Mouse (Mus musculus): ENCODE measurements at regions not wholly inside any gene's neighbourhood (a gene's known extent, or its start where the extent isn't known, plus 50 kb on each side); places are given as distances from the start of the nearest gene placed in this dataset.

DNA sequence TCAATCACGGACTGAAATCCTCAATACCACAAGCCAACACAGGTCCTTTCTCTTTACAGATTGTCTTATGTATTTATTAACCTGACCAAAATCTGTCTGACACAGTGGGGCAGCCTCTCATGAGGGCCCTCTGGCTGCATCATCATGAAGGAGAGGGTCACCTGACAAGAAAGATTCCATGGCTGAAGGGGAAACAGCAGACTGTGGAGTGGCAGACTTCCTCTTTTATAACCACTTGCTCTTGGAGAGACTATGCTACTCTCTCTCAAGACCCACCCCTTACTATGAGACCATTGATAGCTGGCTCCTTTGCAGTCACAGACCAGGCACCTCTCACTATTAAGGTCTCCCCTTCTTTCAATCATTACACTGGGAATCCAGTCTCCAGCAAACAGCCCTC lies 133.1 kb downstream of the Rap2a start:
- H3K4me2 ChIP-seq, result no peak overlapping the region
- no peaks in the 10 kb centered on the region for H3K9me3 ChIP-seq (replicated peaks)
- no peak overlapping the region for H3K27ac ChIP-seq
- no peak overlapping the region for H3K4me3 ChIP-seq (replicated peaks)
- no peaks in the 10 kb centered on the region for H3K27me3 ChIP-seq
- H3K4me1 ChIP-seq, result no peaks in the 10 kb centered on the region
- H3K36me3 ChIP-seq, result no peaks in the 10 kb centered on the region
- ATAC-seq (replicated peaks; ENCODE audit: low FRiP score), result no peak
- WGBS, result 100% methylated on average over 1 of the region's 1 CpGs
- H3K9ac ChIP-seq, result no peak overlapping the region

DNA sequence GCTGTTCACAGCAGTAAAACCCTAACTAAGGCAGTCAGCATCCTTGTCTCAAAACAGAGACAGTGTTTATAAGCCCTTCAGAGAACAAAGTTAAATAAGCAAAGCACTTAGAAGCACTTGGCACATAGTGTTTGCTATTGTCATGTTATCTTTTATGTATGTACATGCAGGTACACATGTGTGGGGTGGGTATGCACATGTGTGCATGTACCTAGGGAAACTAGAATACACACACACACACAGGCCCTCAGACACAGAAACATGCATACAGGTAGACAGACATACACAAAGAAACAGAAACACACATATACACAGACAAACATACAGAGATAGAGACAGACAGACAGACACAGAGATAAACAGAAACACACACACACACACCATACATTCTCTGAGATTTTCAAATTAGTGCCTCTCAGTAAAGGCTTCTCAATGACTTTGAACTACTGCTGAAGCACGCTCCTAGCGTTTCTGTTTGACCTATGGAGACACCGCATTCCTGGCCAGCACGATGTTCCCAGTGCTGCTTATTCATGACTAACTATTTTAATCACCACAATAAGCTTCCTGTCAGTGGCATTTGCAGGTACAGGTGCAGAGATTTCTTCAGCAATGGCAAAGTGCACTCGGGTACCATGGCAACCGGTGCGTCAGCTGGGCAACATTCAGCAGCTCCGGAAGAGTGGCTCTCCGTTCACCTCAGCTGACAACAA lies 148.1 kb downstream of the Rap2a start:
- peak; percentile 43; the same call in 1 of the 2 replicates for ATAC-seq (replicated peaks; ENCODE audit: low FRiP score)
- H3K9me3 ChIP-seq (replicated peaks), result 0 out of 2 replicates have a peak, but pooled peaks cover 2% of the 10 kb centered on the region
- no peak overlapping the region for H3K4me3 ChIP-seq (replicated peaks)
- H3K9ac ChIP-seq, result no peak overlapping the region
- no peaks in the 10 kb centered on the region for H3K36me3 ChIP-seq
- no peak overlapping the region for H3K4me2 ChIP-seq
- H3K4me1 ChIP-seq, result no peaks in the 10 kb centered on the region
- WGBS, result 60% methylated on average over 9 of the region's 9 CpGs
- no peaks in the 10 kb centered on the region for H3K27me3 ChIP-seq
- H3K27ac ChIP-seq, result no peak overlapping the region

GRCm38 (mm10) chr14:120626936-120627277 lies 148.7 kb downstream of the Rap2a start:
- Histone ChIP-seq H3K4me1 (no peaks in the 10 kb centered on the region), H3K27me3 (no peaks in the 10 kb centered on the region), H3K4me3 (replicated peaks) (no peak overlapping the region), H3K36me3 (no peaks in the 10 kb centered on the region), H3K9ac (no peak overlapping the region), H3K27ac (no peak overlapping the region), H3K9me3 (replicated peaks) (0 out of 2 replicates have a peak, but pooled peaks cover 2% of the 10 kb centered on the region), H3K4me2 (no peak overlapping the region)
- ATAC-seq (replicated peaks; ENCODE audit: low FRiP score), result no peak
- WGBS, result 75% methylated on average over 4 of the region's 4 CpGs

DNA sequence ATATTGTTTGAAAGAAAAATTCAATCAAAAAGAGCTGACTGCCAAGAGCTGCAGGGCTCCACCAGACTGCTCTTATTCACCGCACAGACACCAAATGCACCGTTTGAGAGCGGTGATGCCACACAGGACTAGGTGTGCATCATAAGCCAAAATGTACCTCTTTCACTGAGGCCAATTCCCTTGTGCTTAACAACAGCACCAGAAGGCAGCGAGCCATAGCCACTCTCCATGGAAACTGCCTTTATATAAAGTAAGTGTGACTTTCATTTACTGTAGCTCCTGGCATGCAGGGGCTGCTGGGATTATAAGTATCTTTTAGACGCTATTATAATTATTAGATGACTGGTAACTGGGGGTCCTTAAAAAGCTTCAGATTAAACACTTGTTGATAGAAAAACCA lies 154.5 kb downstream of the Rap2a start:
- no peak overlapping the region for H3K9ac ChIP-seq
- no peaks in the 10 kb centered on the region for H3K36me3 ChIP-seq
- no peak overlapping the region for H3K4me2 ChIP-seq
- 0 out of 2 replicates have a peak, but pooled peaks cover 2% of the 10 kb centered on the region for H3K9me3 ChIP-seq (replicated peaks)
- no peak overlapping the region for H3K27ac ChIP-seq
- no peak for ATAC-seq (replicated peaks; ENCODE audit: low FRiP score)
- WGBS, result 83% methylated on average over 5 of the region's 5 CpGs
- H3K4me1 ChIP-seq, result no peaks in the 10 kb centered on the region
- H3K4me3 ChIP-seq (replicated peaks), result no peak overlapping the region
- H3K27me3 ChIP-seq, result no peaks in the 10 kb centered on the region

- ATAC-seq (replicated peaks; ENCODE audit: low FRiP score), result no peak
- no peaks in the 10 kb centered on the region for H3K27me3 ChIP-seq
- no peaks in the 10 kb centered on the region for H3K4me1 ChIP-seq
- no peak overlapping the region for H3K27ac ChIP-seq
- no peak overlapping the region for H3K4me2 ChIP-seq
- 85% methylated on average over 6 of the region's 6 CpGs for WGBS
- no peak overlapping the region for H3K9ac ChIP-seq
- no peaks in the 10 kb centered on the region for H3K36me3 ChIP-seq
- H3K4me3 ChIP-seq (replicated peaks), result no peak overlapping the region
- H3K9me3 ChIP-seq (replicated peaks), result no peaks in the 10 kb centered on the region
These were observed 158.6 kb downstream of the Rap2a start for GRCm38 (mm10) chr14:120636726-120637400.

DNA sequence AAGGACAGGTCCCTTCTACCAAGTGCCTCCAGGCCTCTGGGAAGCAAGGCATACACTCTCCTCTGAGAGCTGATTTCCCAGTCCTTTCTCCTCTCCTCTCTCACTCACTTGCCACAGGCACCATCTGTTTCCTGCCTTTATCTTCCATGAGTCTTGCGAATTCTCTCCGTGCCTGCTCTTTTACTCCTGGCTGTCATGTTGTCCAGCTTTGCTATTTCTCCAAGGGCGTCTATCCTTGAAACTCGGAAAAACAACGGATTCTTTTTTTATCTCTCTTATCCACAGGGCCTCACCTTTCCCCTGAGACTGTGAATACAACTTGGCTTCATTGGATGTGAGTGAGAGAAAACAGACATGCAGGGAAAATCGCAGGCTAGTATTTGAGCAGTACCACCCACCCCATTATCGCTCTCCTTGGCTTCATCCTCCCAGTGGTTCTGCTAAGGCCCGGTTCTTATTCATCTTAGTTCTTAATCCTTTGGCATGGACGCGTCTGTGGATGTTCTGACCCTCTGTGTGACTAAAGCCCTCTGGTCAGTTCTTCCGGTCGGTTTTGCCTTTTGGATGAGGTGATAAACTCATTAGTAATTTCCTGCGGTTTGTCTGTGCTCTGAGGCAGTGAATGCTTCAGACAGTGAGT lies 159.4 kb downstream of the Rap2a start:
- Histone ChIP-seq H3K27ac (no peak overlapping the region), H3K4me3 (replicated peaks) (no peak overlapping the region), H3K36me3 (no peaks in the 10 kb centered on the region), H3K9me3 (replicated peaks) (no peaks in the 10 kb centered on the region), H3K4me2 (no peak overlapping the region), H3K4me1 (no peaks in the 10 kb centered on the region), H3K9ac (no peak overlapping the region), H3K27me3 (no peaks in the 10 kb centered on the region)
- 50% methylated on average over 13 of the region's 13 CpGs for WGBS
- no peak for ATAC-seq (replicated peaks; ENCODE audit: low FRiP score)

- Histone ChIP-seq H3K27ac (no peak overlapping the region), H3K36me3 (no peaks in the 10 kb centered on the region), H3K27me3 (no peaks in the 10 kb centered on the region), H3K4me1 (no peaks in the 10 kb centered on the region), H3K4me2 (no peak overlapping the region), H3K9me3 (replicated peaks) (no peaks in the 10 kb centered on the region), H3K4me3 (replicated peaks) (no peak overlapping the region), H3K9ac (no peak overlapping the region)
- WGBS, result 88% methylated on average over 5 of the region's 5 CpGs
- no peak for ATAC-seq (replicated peaks; ENCODE audit: low FRiP score)
These were observed 164.3 kb downstream of the Rap2a start for GRCm38 (mm10) chr14:120642591-120642990.

DNA sequence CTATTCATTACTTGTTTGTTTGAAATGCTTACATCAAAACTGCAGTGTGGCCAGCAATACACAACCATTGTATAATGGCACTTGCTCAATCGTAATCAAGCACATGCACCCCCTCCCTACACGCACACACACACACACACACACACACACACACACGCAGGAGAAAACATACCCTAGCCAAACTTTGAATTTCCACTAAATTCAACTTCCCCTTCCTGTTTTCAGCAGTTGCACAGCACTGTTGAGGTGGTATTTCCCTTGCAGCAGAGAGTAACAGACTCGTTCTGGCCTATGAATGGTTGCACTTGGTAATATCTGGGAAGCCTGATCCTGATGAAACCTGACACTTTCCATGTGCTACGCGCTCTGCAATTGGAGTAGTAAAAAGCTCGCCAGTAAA lies 173.8 kb downstream of the Rap2a start:
- no peaks in the 10 kb centered on the region for H3K4me1 ChIP-seq
- no peak overlapping the region for H3K4me3 ChIP-seq (replicated peaks)

DNA sequence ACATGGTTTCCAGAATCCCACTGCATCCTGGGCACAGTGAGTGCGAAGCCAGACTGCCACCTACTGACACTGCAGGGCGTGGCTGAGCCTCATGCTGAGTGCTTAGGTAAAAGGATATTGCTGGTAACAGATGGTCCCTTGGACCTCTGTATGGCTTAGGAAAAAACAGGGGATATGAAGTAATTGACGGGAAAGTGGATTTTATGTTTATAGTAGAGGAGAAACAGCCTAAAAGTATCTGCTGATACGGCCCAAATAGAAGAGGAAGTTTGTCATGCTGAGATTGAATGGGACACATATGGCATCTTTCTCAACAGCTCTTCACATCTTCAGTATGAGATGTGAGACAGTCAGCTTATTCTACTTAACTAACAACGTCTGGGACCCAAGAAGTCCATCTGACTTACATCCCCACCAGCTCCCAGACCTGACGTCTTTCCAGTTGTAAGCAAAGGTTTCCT lies 182.1 kb downstream of the Rap2a start:
- Histone ChIP-seq H3K9me3 (replicated peaks) (no peaks in the 10 kb centered on the region), H3K27ac (no peak overlapping the region), H3K4me2 (no peak overlapping the region), H3K27me3 (no peaks in the 10 kb centered on the region), H3K36me3 (no peaks in the 10 kb centered on the region), H3K4me1 (no peaks in the 10 kb centered on the region), H3K9ac (no peak overlapping the region), H3K4me3 (replicated peaks) (no peak overlapping the region)
- WGBS, result 66% methylated on average over 6 of the region's 6 CpGs
- ATAC-seq (replicated peaks; ENCODE audit: low FRiP score), result peak; percentile 64; the same call in 1 of the 2 replicates

More for the DNA sequence above, 173.8 kb downstream of the Rap2a start:
- Histone ChIP-seq H3K27ac (no peak overlapping the region), H3K36me3 (no peaks in the 10 kb centered on the region), H3K4me2 (no peak overlapping the region), H3K27me3 (no peaks in the 10 kb centered on the region), H3K9me3 (replicated peaks) (no peaks in the 10 kb centered on the region), H3K9ac (no peak overlapping the region)
- no peak for ATAC-seq (replicated peaks; ENCODE audit: low FRiP score)
- WGBS, result 87% methylated on average over 7 of the region's 7 CpGs

- no peaks in the 10 kb centered on the region for H3K27me3 ChIP-seq
- 74% methylated on average over 5 of the region's 5 CpGs for WGBS
- no peaks in the 10 kb centered on the region for H3K36me3 ChIP-seq
- H3K4me3 ChIP-seq (replicated peaks), result no peak overlapping the region
- ATAC-seq (replicated peaks; ENCODE audit: low FRiP score), result no peak
- no peak overlapping the region for H3K4me2 ChIP-seq
- no peaks in the 10 kb centered on the region for H3K4me1 ChIP-seq
- H3K9me3 ChIP-seq (replicated peaks), result no peaks in the 10 kb centered on the region
- no peak overlapping the region for H3K9ac ChIP-seq
- no peak overlapping the region for H3K27ac ChIP-seq
These were observed 182.9 kb downstream of the Rap2a start for GRCm38 (mm10) chr14:120661111-120661510.

GRCm38 (mm10) chr14:120669665-120670064 lies 191.4 kb downstream of the Rap2a start:
- ATAC-seq (replicated peaks; ENCODE audit: low FRiP score), result no peak
- Histone ChIP-seq H3K9ac (no peak overlapping the region), H3K4me1 (no peaks in the 10 kb centered on the region), H3K27me3 (no peaks in the 10 kb centered on the region), H3K9me3 (replicated peaks) (no peaks in the 10 kb centered on the region), H3K27ac (no peak overlapping the region), H3K36me3 (no peaks in the 10 kb centered on the region), H3K4me2 (no peak overlapping the region), H3K4me3 (replicated peaks) (no peak overlapping the region)
- WGBS, result 78% methylated on average over 5 of the region's 5 CpGs

DNA sequence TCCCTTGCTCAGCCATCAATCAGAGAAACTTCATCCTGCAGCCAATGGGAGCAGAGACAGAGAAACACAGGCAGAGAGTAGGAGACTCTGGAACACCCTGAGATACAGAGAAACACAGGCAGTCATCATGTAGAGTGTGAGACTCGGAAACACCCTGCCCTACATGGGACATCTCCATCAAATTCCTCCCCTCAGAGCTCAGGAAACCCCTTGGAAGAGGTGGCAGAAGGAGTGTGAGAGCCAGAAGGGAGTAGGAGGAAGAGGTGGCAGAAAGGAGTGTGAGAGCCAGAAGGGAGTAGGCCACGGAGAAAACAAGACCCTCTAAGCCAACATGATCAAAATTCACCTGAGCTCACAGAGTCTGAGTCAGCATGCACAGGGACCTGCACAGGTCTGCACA lies 197.5 kb downstream of the Rap2a start:
- H3K4me2 ChIP-seq, result no peak overlapping the region
- no peaks in the 10 kb centered on the region for H3K27me3 ChIP-seq
- no peak overlapping the region for H3K9ac ChIP-seq
- 81% methylated on average over 2 of the region's 2 CpGs for WGBS
- H3K4me3 ChIP-seq (replicated peaks), result no peak overlapping the region
- no peaks in the 10 kb centered on the region for H3K4me1 ChIP-seq
- no peak for ATAC-seq (replicated peaks; ENCODE audit: low FRiP score)
- H3K36me3 ChIP-seq, result no peaks in the 10 kb centered on the region
- H3K27ac ChIP-seq, result no peak overlapping the region
- no peaks in the 10 kb centered on the region for H3K9me3 ChIP-seq (replicated peaks)

Measured in kidney, embryonic 15.5 days (tissue).